Mouse (Mus musculus) liver, embryonic 18 days (tissue): ENCODE measurements around the gene Afap1l2. TPM values are rescaled to one million over a fixed set of nuclear protein-coding genes. Genes with fewer than 3 reads are reported as not detected.

Source experiments
- polyA plus RNA-seq: library from polyadenylated mRNA; depleted of rRNA; stranded (reverse); fragments of >200 nt; gene quantifications from 2 replicates; pipeline ENCODE4 v1.2.3, GENCODE M21; 2012; rRNA removed

Gene Afap1l2
- 0.65 and 0.85 TPM in 2 replicates for polyA plus RNA-seq

GRCm38 (mm10) chr19:57007781-57008710 lies at the start of gene Afap1l2:
Afap1l2 (minus strand) TSS chr19:57008228.

DNA sequence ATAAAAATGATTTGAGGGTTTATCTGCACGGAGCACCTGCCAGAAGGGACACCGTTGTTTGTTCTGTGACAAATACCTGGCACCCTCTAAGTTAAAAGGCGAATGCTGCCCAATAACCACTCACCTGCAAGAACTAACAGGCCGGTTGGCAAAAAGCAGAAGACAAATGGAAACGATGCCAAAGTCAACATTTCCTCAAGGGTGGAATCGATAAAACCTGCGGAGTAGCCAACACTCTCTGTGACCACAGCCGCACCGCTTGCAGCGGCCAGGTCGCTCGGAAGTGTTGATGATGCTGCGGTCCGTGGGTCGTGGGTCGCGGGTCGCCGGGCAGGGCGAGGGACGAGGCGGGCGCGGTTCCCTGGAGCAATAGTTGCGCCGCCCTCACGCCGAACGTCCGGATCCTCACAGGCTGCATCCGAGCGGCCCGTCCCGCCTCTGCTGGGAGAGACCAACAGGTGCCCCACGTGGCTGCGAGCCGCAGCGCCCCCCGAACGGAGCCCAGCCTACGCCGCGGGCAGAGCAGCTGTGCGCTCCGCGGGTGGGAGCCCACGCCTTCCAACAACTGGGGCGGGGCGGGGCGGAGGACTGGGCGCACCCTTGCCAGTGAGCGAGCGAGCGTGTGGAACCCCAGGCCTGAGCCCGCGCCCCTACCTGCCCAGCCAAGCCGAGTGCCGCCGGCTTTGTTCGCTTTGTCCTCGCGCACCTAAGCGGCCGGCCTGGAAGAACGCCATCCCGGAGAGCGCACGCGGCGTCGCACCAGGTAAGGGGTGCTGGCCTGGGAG lies 134.0 kb downstream of the Afap1l2 start, which contains the start of gene Vwa2:
Gene Vwa2 (plus strand): TSS at position 434 of the 785 bp plus-strand sequence.

Other genes starting within 250 kb of the Afap1l2 start
- gene Ccdc186, start 186.0 kb downstream of the Afap1l2 start, polyA plus RNA-seq: 2.2 and 2.6 TPM in 2 replicates
- gene Tdrd1, start 182.0 kb downstream of the Afap1l2 start, polyA plus RNA-seq: 0.01 TPM in 2 replicates
- gene Vwa2, start 134.0 kb downstream of the Afap1l2 start, polyA plus RNA-seq: 0.01 TPM in 2 replicates